Mouse (Mus musculus): Measurements from ENCODE around the gene Klf13. TPM values are rescaled to one million over a fixed set of nuclear protein-coding genes. Genes with fewer than 3 reads are reported as not detected.

Klf13 gene
- polyA plus RNA-seq, 1 experiment from 2014 or later: 22.1 TPM

DNA sequence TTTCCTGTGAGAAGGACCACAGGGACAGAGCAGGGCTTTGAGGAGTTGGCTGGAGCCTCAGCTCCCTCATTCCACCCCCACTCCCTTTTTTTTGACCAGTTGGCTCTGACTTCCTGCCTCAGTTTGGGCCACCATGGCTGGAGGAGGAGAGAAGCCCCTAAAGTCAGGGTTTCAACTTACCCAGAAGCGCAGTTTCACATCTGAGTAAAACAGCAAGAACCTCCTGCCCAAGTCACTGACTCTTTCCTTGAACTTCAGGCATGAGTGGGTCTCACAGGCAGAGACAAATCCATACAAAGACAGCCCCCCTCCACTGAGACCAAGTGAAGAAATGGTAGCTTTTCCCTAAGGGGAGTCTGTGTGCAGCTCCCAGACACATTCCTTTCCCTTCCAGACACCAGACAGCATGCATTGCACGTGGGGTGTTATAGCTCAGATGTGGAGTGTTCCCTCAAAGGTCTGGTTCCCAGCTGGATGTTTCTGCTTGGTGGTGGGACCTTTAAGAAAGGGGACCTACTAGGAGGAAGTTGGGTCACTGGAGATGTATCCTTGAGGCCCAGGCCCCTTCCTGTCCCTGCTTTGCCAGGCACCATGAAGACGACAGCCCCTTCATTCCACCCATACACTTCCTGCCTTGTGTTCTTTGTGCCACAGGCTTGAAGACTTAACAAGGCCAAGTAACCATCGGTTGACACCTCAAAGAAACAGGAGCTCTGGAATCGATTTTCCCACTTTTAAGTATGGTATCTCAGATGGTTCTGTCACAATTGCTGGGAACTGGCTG, 27.1 kb upstream of the Klf13 start:
- H3K36me3 ChIP-seq (ENCODE audit: control insufficient read depth, insufficient read depth, low read length): no peaks in the 10 kb centered on the region
- no peaks in the 10 kb centered on the region for H3K9me3 ChIP-seq (ENCODE audit: control insufficient read depth, low read length)
- peak overlapping the region; percentile 62 for H3K27ac ChIP-seq (ENCODE audit: low read depth, low read length)
- H3K27me3 ChIP-seq (replicated peaks; ENCODE audit: control insufficient read depth, insufficient read depth, low read length): no peaks in the 10 kb centered on the region
- no peak overlapping the region for H3K9ac ChIP-seq (ENCODE audit: low read depth, low read length)
- H3K4me2 ChIP-seq (ENCODE audit: low read length): no peak overlapping the region
- no peak overlapping the region for H3K4me3 ChIP-seq (ENCODE audit: low read length)
- no peak for ATAC-seq
- H3K4me1 ChIP-seq (ENCODE audit: control insufficient read depth, insufficient read depth, low read depth, low read length): no peaks in the 10 kb centered on the region
- WGBS: 77% methylated on average over 5 of the region's 5 CpGs

- no peak overlapping the region for H3K4me3 ChIP-seq (ENCODE audit: low read length)
- H3K9ac ChIP-seq (ENCODE audit: low read depth, low read length): no peak overlapping the region
- no peaks in the 10 kb centered on the region for H3K27me3 ChIP-seq (replicated peaks; ENCODE audit: control insufficient read depth, insufficient read depth, low read length)
- WGBS: 47% methylated on average over 2 of the region's 2 CpGs
- H3K36me3 ChIP-seq (ENCODE audit: control insufficient read depth, insufficient read depth, low read length): no peaks in the 10 kb centered on the region
- H3K9me3 ChIP-seq (ENCODE audit: control insufficient read depth, low read length): no peaks in the 10 kb centered on the region
- peak overlapping the region; percentile 62; the same call in 1 of the 2 replicates for H3K27ac ChIP-seq (ENCODE audit: low read depth, low read length)
- peak; percentile 96 for ATAC-seq
- no peak overlapping the region for H3K4me2 ChIP-seq (ENCODE audit: low read length)
- H3K4me1 ChIP-seq (ENCODE audit: control insufficient read depth, insufficient read depth, low read depth, low read length): no peaks in the 10 kb centered on the region
Measured at GRCm38 (mm10) chr7:63965135-63965534, 26.4 kb upstream of the Klf13 start.

- no peak overlapping the region for H3K4me3 ChIP-seq (ENCODE audit: low read length)
- no peak overlapping the region for H3K4me2 ChIP-seq (ENCODE audit: low read length)
- ATAC-seq: no peak
- 82% methylated on average over 6 of the region's 6 CpGs for WGBS
- H3K9ac ChIP-seq (ENCODE audit: low read depth, low read length): no peak overlapping the region
- no peaks in the 10 kb centered on the region for H3K27me3 ChIP-seq (replicated peaks; ENCODE audit: control insufficient read depth, insufficient read depth, low read length)
- no peaks in the 10 kb centered on the region for H3K4me1 ChIP-seq (ENCODE audit: control insufficient read depth, insufficient read depth, low read depth, low read length)
- H3K27ac ChIP-seq (ENCODE audit: low read depth, low read length): no peak overlapping the region
- no peaks in the 10 kb centered on the region for H3K36me3 ChIP-seq (ENCODE audit: control insufficient read depth, insufficient read depth, low read length)
- H3K9me3 ChIP-seq (ENCODE audit: control insufficient read depth, low read length): no peaks in the 10 kb centered on the region
Measured at GRCm38 (mm10) chr7:63964121-63964520, 25.4 kb upstream of the Klf13 start.

DNA sequence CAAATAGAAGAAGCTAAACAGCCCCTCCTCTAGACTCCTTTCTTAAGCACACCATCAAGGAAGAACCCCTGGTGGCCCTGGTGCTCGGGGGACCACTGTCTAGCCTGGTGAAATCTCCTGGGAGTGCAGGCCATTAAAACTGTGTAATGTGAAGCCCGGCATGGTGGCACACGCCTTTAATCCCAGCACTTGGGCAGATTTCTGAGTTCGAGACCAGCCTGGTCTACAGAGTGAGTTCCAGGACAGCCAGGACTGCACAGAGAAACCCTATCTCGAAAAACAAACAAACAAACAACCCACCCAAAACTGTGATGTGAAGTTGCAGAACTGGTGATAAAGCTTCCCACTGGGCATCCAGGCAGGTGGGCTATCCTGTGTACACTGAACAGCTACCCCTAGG, 24.9 kb upstream of the Klf13 start:
- H3K4me3 ChIP-seq (ENCODE audit: low read length): no peak overlapping the region
- no peak overlapping the region for H3K27ac ChIP-seq (ENCODE audit: low read depth, low read length)
- H3K9ac ChIP-seq (ENCODE audit: low read depth, low read length): no peak overlapping the region
- H3K4me1 ChIP-seq (ENCODE audit: control insufficient read depth, insufficient read depth, low read depth, low read length): peaks cover under 1% of the 10 kb centered on the region
- H3K4me2 ChIP-seq (ENCODE audit: low read length): no peak overlapping the region
- no peaks in the 10 kb centered on the region for H3K36me3 ChIP-seq (ENCODE audit: control insufficient read depth, insufficient read depth, low read length)
- 77% methylated on average over 5 of the region's 5 CpGs for WGBS
- no peak for ATAC-seq
- H3K9me3 ChIP-seq (ENCODE audit: control insufficient read depth, low read length): no peaks in the 10 kb centered on the region
- no peaks in the 10 kb centered on the region for H3K27me3 ChIP-seq (replicated peaks; ENCODE audit: control insufficient read depth, insufficient read depth, low read length)

GRCm38 (mm10) chr7:63957872-63958640, 19.3 kb upstream of the Klf13 start:
- H3K27ac ChIP-seq (ENCODE audit: low read depth, low read length): peak overlapping the region; percentile 58
- H3K9ac ChIP-seq (ENCODE audit: low read depth, low read length): no peak overlapping the region
- H3K4me2 ChIP-seq (ENCODE audit: low read length): no peak overlapping the region
- H3K36me3 ChIP-seq (ENCODE audit: control insufficient read depth, insufficient read depth, low read length): no peaks in the 10 kb centered on the region
- H3K27me3 ChIP-seq (replicated peaks; ENCODE audit: control insufficient read depth, insufficient read depth, low read length): no peaks in the 10 kb centered on the region
- H3K9me3 ChIP-seq (ENCODE audit: control insufficient read depth, low read length): no peaks in the 10 kb centered on the region
- ATAC-seq: peak; percentile 80
- no peak overlapping the region for H3K4me3 ChIP-seq (ENCODE audit: low read length)
- WGBS: 41% methylated on average over 12 of the region's 12 CpGs
- peaks cover 18% of the 10 kb centered on the region for H3K4me1 ChIP-seq (ENCODE audit: control insufficient read depth, insufficient read depth, low read depth, low read length)

- H3K36me3 ChIP-seq (ENCODE audit: control insufficient read depth, insufficient read depth, low read length): no peaks in the 10 kb centered on the region
- no peaks in the 10 kb centered on the region for H3K27me3 ChIP-seq (replicated peaks; ENCODE audit: control insufficient read depth, insufficient read depth, low read length)
- no peak overlapping the region for H3K4me2 ChIP-seq (ENCODE audit: low read length)
- peak; percentile 78 for ATAC-seq
- H3K4me3 ChIP-seq (ENCODE audit: low read length): no peak overlapping the region
- H3K4me1 ChIP-seq (ENCODE audit: control insufficient read depth, insufficient read depth, low read depth, low read length): peaks cover 18% of the 10 kb centered on the region
- peak overlapping the region; percentile 7; the same call in 1 of the 2 replicates for H3K9ac ChIP-seq (ENCODE audit: low read depth, low read length)
- 12% methylated on average over 16 of the region's 16 CpGs for WGBS
- H3K27ac ChIP-seq (ENCODE audit: low read depth, low read length): peak overlapping the region; percentile 40
- no peaks in the 10 kb centered on the region for H3K9me3 ChIP-seq (ENCODE audit: control insufficient read depth, low read length)
Measured at GRCm38 (mm10) chr7:63956981-63957713, 18.4 kb upstream of the Klf13 start.

DNA sequence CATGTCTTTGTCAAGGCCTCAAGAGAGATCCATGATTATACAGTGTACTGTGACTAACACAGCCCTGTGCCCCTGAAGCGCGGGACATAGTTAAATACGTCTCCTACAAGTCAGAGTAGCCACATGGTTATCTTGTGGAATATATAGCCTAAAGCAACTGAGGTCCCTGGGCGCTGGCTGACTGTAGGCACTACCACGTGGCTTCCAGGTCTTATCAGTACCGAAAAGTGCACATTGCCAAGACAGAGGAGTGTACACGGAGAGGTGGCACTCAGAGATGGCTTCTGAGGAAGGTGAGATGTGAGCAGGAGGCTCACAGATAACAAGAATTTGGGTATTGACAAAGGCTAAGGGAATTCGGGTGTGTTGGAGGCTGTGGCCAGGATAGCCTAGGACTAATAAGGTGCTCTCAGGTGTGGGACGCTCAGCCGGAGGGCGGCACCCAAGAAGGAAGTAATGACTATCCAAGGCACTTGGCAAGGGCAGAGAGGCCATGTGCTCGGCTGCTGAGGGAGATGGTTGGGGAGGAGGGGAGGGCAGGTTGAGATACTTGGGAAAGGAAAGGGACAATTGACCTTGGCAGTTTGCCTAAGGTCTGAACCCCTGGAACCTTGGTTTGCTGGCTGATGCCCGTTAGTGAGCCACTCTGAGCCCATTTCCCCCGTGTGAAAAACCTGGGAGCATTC, 17.6 kb upstream of the Klf13 start:
- Histone ChIP-seq H3K9me3 (ENCODE audit: control insufficient read depth, low read length) (no peaks in the 10 kb centered on the region), H3K27me3 (replicated peaks; ENCODE audit: control insufficient read depth, insufficient read depth, low read length) (no peaks in the 10 kb centered on the region), H3K4me2 (ENCODE audit: low read length) (no peak overlapping the region), H3K9ac (ENCODE audit: low read depth, low read length) (no peak overlapping the region), H3K4me3 (ENCODE audit: low read length) (no peak overlapping the region), H3K27ac (ENCODE audit: low read depth, low read length) (peak overlapping the region; percentile 40; the same call in 1 of the 2 replicates), H3K4me1 (ENCODE audit: control insufficient read depth, insufficient read depth, low read depth, low read length) (peaks cover 18% of the 10 kb centered on the region), H3K36me3 (ENCODE audit: control insufficient read depth, insufficient read depth, low read length) (no peaks in the 10 kb centered on the region)
- ATAC-seq: no peak
- whole genome bisulfite sequencing: 58% methylated on average over 14 of the region's 14 CpGs

GRCm38 (mm10) chr7:63955440-63955839, 16.7 kb upstream of the Klf13 start:
- H3K36me3 ChIP-seq (ENCODE audit: control insufficient read depth, insufficient read depth, low read length): no peaks in the 10 kb centered on the region
- H3K9ac ChIP-seq (ENCODE audit: low read depth, low read length): no peak overlapping the region
- no peaks in the 10 kb centered on the region for H3K27me3 ChIP-seq (replicated peaks; ENCODE audit: control insufficient read depth, insufficient read depth, low read length)
- 74% methylated on average over 2 of the region's 2 CpGs for WGBS
- H3K4me3 ChIP-seq (ENCODE audit: low read length): no peak overlapping the region
- no peak overlapping the region for H3K4me2 ChIP-seq (ENCODE audit: low read length)
- no peaks in the 10 kb centered on the region for H3K9me3 ChIP-seq (ENCODE audit: control insufficient read depth, low read length)
- no peak for ATAC-seq
- peaks cover 18% of the 10 kb centered on the region for H3K4me1 ChIP-seq (ENCODE audit: control insufficient read depth, insufficient read depth, low read depth, low read length)
- H3K27ac ChIP-seq (ENCODE audit: low read depth, low read length): no peak overlapping the region
